Mouse (Mus musculus) macrophage (primary cell): ENCODE results near the gene Clns1a. TPM values are rescaled to one million over a fixed set of nuclear protein-coding genes. Genes with fewer than 3 reads are reported as not detected.

Experiments
- H3K27ac ChIP-seq: fragments of 350-480 bp; formaldehyde crosslinking; 2 replicates; pipeline ENCODE4 v1.9.0; 2021
- H3K36me3 ChIP-seq: fragments of 350-480 bp; formaldehyde crosslinking; 2 replicates; pipeline ENCODE4 v1.9.0; 2021; ENCODE audit errors: inconsistent target
- H3K4me3 ChIP-seq: fragments of 350-480 bp; formaldehyde crosslinking; 2 replicates; pipeline ENCODE4 v1.9.0; 2021; ENCODE audit errors: inconsistent target
- H3K79me2 ChIP-seq: fragments of 350-480 bp; formaldehyde crosslinking; 2 replicates; pipeline ENCODE4 v1.9.0; 2021; ENCODE audit errors: inconsistent target
- WGBS: methylation state at CpG from one replicate; pipeline ENCODE4 v1.1.7; 2026; ENCODE audit warnings: inconsistent platforms; ENCODE audit not compliant: missing documents; 5-methylcytosine and 5-hydroxymethylcytosine counted together
- polyA plus RNA-seq: library from polyadenylated mRNA; stranded (reverse); fragments of 250-400 nt; gene quantifications from 3 replicates; pipeline ENCODE4 v1.2.4, GENCODE M21; 2018; ENCODE audit warnings: inconsistent platforms
- total RNA-seq, 78 experiments: library from RNA; depleted of rRNA; stranded (reverse); fragments of 250-400 nt; gene quantifications; 1 replicate in 9 of 78; 2 replicates in 24 of 78; 3 replicates in 43 of 78; 4 replicates in 2 of 78; pipeline ENCODE4 v1.2.4; 2018; ENCODE audit warnings: inconsistent platforms in 56 of 78

The Clns1a gene
- total RNA-seq (2018; cell fraction: chromatin; rRNA removed), result 10 to 100 TPM in 13 of 26 experiments, 1 to 10 TPM in 13; 1.1 to 25.2 (median 8.9) TPM
- total RNA-seq (2018; cell fraction: cytosol; rRNA removed), result 10 to 100 TPM; 29.0 to 49.7 (median 41.5) TPM
- 10 to 100 TPM in 16 of 26 experiments, 1 to 10 TPM in 10; 4.0 to 30.6 (median 10.7) TPM for total RNA-seq (2018; cell fraction: nucleus; rRNA removed)
- polyA plus RNA-seq, result 39.0 to 78.7 TPM (median 53.1 TPM) in 3 replicates

DNA sequence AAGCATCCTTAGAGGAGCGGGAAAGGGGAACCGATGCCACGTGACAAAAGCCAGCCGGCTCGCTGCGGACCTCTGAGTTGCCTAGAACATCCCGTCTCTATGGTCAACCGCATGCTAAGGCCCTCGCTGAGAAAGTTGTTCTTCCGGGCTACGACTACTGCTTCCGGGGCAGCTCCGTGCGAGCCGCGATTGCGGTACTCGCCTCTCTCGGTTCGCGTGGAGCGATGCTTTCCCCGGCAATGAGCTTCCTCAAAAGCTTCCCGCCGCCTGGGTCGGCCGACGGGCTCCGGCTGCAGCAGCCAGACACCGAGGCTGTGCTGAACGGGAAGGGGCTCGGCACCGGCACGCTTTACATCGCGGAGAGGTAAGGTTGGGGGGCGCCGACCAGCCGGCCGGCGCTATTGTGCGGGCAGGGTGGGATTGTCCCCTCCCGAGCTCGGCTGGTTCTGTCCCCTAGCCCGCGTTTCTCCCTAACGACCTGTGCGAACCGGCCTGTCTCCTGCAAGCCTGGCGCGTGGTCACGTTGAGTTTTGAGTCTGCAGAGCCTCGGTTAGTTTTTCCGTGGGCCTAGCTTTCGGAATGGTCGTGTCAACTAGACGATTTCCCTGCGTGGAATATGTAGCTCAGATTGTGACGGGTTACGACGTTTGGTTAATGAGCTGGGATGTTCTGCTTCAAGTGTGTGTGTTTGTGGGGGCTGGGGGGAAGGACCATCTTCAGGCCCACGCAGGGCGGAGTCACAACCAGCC lies at the start of gene Clns1a:
TSS of gene Clns1a (plus strand) at position 129 of the 749 bp plus-strand sequence.
- H3K4me3 ChIP-seq, result peak within 1 kb of the TSS; percentile 79
- under 1% methylated on average over 60 of the region's 63 CpGs for WGBS

GRCm38 (mm10) chr7:97647656-97648055 lies 48.8 kb upstream of the Clns1a start:
- H3K79me2 ChIP-seq, result no peaks in the 10 kb centered on the region
- H3K36me3 ChIP-seq, result no peaks in the 10 kb centered on the region
- no peak overlapping the region for H3K27ac ChIP-seq
- H3K4me3 ChIP-seq, result no peak overlapping the region
- WGBS, result 100% methylated on average over 4 of the region's 5 CpGs

More for the DNA sequence above, at the start of gene Clns1a:
- Histone ChIP-seq H3K36me3 (no peaks in the 10 kb centered on the region), H3K79me2 (peaks cover 50% of the 10 kb centered on the region), H3K27ac (peak within 1 kb of the TSS; percentile 41)

- H3K27ac ChIP-seq, result no peak overlapping the region
- no peak overlapping the region for H3K4me3 ChIP-seq
- 91% methylated on average over 4 of the region's 4 CpGs for WGBS
- H3K36me3 ChIP-seq, result 0 out of 2 replicates have a peak, but pooled peaks cover 7% of the 10 kb centered on the region
- H3K79me2 ChIP-seq, result no peaks in the 10 kb centered on the region
Measured at GRCm38 (mm10) chr7:97650729-97651128, 45.7 kb upstream of the Clns1a start.

DNA sequence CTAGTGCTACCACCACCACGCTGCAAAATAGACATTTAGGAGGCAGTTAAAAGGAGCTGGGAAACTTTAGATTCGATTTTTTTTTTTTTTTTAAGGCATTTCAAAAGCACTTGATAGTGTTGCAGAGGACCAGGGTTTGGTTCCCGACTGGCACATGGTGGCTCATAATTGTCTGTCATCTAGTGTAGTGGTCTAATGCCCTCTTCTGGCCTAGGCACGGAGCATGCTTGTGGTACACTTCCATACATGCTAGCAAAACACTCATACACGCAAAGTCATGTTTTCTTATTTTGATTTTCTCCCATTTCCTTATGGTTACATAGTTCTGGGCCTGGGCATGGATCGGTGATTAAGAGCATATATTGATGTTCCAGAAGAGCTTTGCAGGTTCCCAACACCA lies 40.3 kb upstream of the Clns1a start:
- Histone ChIP-seq H3K36me3 (peaks cover 7% of the 10 kb centered on the region; the same call in 1 of the 2 replicates), H3K27ac (no peak overlapping the region), H3K79me2 (no peaks in the 10 kb centered on the region), H3K4me3 (no peak overlapping the region)
- WGBS, result 84% methylated on average over 6 of the region's 6 CpGs

DNA sequence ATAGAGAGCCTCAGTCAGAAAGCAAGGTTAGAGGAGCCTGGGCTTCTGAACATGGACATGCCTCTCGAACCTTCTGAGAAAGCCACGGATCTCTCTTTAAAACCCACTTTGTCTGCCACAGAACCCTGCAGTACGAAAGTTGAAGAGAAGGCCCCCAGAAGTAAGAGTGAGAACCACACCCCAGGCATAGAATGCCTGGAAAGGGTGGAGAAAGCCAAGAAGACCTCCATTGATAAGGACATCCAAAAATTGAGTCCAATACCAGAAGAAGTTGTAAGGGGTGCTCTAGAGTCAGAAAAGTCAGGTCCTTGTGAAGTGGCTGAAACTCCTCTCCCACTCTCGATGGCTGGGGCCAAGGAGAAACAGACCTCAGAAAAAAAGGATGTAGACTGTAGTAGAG lies 34.8 kb upstream of the Clns1a start:
- H3K27ac ChIP-seq, result no peak overlapping the region
- H3K79me2 ChIP-seq, result no peaks in the 10 kb centered on the region
- H3K4me3 ChIP-seq, result no peak overlapping the region
- WGBS, result 100% methylated on average over 4 of the region's 4 CpGs
- H3K36me3 ChIP-seq, result peaks cover 12% of the 10 kb centered on the region; the same call in 1 of the 2 replicates

- no peak overlapping the region for H3K27ac ChIP-seq
- WGBS, result 13% methylated on average over 1 of the region's 1 CpGs
- H3K4me3 ChIP-seq, result no peak overlapping the region
- H3K36me3 ChIP-seq, result peaks cover 56% of the 10 kb centered on the region
- no peaks in the 10 kb centered on the region for H3K79me2 ChIP-seq
Measured at GRCm38 (mm10) chr7:97679239-97679638, 17.2 kb upstream of the Clns1a start.

DNA sequence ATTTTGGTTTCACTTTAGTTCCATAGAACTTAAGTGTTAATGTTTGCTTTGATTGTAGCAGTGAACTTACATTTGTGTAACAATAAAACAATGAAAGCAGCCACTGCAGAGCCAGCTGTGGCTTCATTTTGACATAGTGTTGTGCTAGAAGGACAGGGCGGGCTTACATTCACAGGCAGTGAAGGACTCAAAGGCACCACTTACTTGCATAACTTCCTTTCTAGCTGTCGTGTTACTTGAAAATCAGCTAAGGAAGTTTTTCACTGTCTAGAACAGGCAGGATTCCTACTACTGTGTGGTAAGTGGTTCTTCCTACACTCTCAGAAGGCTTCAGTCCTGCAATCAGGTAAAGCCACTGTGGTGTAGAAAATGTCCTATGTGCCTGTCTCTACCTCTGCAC lies 8.6 kb upstream of the Clns1a start:
- Histone ChIP-seq H3K79me2 (no peaks in the 10 kb centered on the region), H3K4me3 (no peak overlapping the region), H3K27ac (no peak overlapping the region), H3K36me3 (peaks cover 16% of the 10 kb centered on the region)
- 0% methylated on average over 1 of the region's 2 CpGs for WGBS

- no peak overlapping the region for H3K4me3 ChIP-seq
- no peaks in the 10 kb centered on the region for H3K36me3 ChIP-seq
- H3K27ac ChIP-seq, result no peak overlapping the region
- WGBS, result 100% methylated on average over 1 of the region's 1 CpGs
- peaks cover 38% of the 10 kb centered on the region for H3K79me2 ChIP-seq
Measured at GRCm38 (mm10) chr7:97695441-97695840, 993 bp upstream of the Clns1a start.

- peak overlapping the region; percentile 79 for H3K4me3 ChIP-seq
- H3K79me2 ChIP-seq, result peaks cover 45% of the 10 kb centered on the region
- WGBS, result 45% methylated on average over 16 of the region's 19 CpGs
- peak overlapping the region; percentile 41 for H3K27ac ChIP-seq
- no peaks in the 10 kb centered on the region for H3K36me3 ChIP-seq
Measured at GRCm38 (mm10) chr7:97696133-97696505, 315 bp upstream of the Clns1a start.

GRCm38 (mm10) chr7:97700173-97700572 lies 3.7 kb downstream of the Clns1a start:
- Histone ChIP-seq H3K27ac (no peak overlapping the region), H3K4me3 (no peak overlapping the region), H3K36me3 (no peaks in the 10 kb centered on the region), H3K79me2 (peaks cover 85% of the 10 kb centered on the region)
- 96% methylated on average over 4 of the region's 4 CpGs for WGBS

DNA sequence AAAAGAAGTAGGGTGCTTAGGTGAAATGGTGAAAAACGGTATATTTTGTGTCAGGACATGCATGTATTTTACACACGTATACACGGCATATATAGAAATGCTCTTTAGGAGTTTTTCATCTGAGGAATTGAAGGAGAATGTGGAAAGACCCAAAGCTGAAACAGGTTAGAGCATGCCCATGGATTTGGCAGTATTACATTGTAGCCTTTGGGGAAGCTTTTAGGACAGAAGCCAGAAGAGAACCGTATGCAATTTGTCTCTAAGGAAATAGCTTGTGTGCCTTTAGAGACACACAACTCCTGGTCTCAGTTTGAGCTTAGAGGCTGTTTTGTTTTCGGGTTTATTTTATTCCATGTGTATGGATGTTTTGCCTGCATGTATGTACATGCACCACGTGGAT lies 4.7 kb downstream of the Clns1a start:
- Histone ChIP-seq H3K4me3 (no peak overlapping the region), H3K27ac (no peak overlapping the region), H3K36me3 (no peaks in the 10 kb centered on the region), H3K79me2 (peaks cover 95% of the 10 kb centered on the region)
- WGBS, result 87% methylated on average over 6 of the region's 6 CpGs

DNA sequence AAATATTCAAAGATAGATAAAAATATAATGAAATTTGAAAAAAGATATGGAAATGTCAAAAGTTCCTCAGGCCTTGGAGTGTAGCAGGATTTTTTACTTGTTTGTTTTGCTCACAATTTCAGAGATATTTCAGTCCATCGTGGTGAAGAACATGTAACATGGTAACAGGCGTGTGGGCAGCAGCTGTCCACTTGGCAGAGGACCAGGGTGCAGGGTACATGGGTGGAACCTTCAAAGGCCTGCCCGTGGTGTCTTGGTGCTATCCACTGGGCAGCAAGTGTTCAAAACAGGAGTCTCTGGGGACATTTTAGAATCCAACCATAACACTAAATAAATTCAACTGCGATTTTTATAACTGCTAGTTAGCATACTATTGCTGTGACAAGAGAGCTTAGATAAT lies 10.7 kb downstream of the Clns1a start:
- Histone ChIP-seq H3K79me2 (peaks cover 82% of the 10 kb centered on the region), H3K27ac (no peak overlapping the region), H3K4me3 (no peak overlapping the region), H3K36me3 (peaks cover 5% of the 10 kb centered on the region; the same call in 1 of the 2 replicates)
- WGBS, result 87% methylated on average over 4 of the region's 4 CpGs

- 98% methylated on average over 5 of the region's 5 CpGs for WGBS
- no peak overlapping the region for H3K27ac ChIP-seq
- peaks cover 12% of the 10 kb centered on the region; the same call in 1 of the 2 replicates for H3K36me3 ChIP-seq
- peaks cover 75% of the 10 kb centered on the region for H3K79me2 ChIP-seq
- no peak overlapping the region for H3K4me3 ChIP-seq
Measured at GRCm38 (mm10) chr7:97707809-97708208, 11.4 kb downstream of the Clns1a start.

GRCm38 (mm10) chr7:97709204-97709603 lies 12.8 kb downstream of the Clns1a start:
- 58% methylated on average over 3 of the region's 3 CpGs for WGBS
- Histone ChIP-seq H3K79me2 (peaks cover 61% of the 10 kb centered on the region), H3K4me3 (no peak overlapping the region), H3K27ac (no peak overlapping the region), H3K36me3 (peaks cover 24% of the 10 kb centered on the region; the same call in 1 of the 2 replicates)

DNA sequence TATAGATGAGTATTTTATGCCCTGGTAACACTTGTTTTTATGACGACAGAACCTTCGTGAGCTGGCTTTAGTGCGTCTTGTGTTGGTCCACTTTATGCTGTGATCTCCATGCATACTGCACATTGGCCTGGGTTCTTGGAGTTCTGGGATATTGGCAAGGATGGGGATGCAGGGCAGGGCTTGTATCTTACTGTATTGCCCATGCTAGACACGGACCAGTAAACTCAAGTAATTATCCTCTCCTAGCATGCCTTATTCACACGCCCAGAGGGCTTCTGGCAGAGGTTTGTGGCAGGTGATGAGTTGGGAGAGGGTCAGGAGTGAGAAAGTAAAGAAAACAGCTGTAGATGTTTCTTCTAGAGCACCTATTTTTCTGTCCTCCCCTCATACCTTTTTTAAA lies 18.2 kb downstream of the Clns1a start:
- no peak overlapping the region for H3K4me3 ChIP-seq
- H3K36me3 ChIP-seq, result peaks cover 70% of the 10 kb centered on the region
- H3K27ac ChIP-seq, result no peak overlapping the region
- H3K79me2 ChIP-seq, result peaks cover 7% of the 10 kb centered on the region; the same call in 1 of the 2 replicates
- WGBS, result 97% methylated on average over 5 of the region's 5 CpGs
